14 mouse cellular contexts compared by ENCODE assay signal in genomic region chr19:6230411-6230810, GRCm38 (mm10). TPM values are rescaled to one million over a fixed set of nuclear protein-coding genes. Genes with fewer than 3 reads are reported as not detected.
A peak's percentile ranks its signal among the peaks of the same experiment; 100 is the strongest.
DNase-seq lines count a peak whose midpoint lies in the region.
"Had no signal": no experiment of that assay in that cellular context is flagged by ENCODE, and none has a peak within 500 bp of the region (broad histone marks: within the 10 kb centered on the region; RNA-seq: fewer than 3 reads in every experiment).

No protein-coding gene starts in this region.

- peak; percentile 43 for DNase-seq in gastrocnemius, adult 18-20 months (ENCODE audit: low spot score)
- no peak for DNase-seq in gastrocnemius, postnatal 4 days (ENCODE audit: low spot score in 2 of 2)
- peak; percentile 69 for DNase-seq in ovary, postnatal 36 days (ENCODE audit: low spot score)
- DNase-seq in ovary, postnatal 10 days (ENCODE audit: low spot score): no peak
- peak; percentile 64 for DNase-seq in cerebellum, adult 9-10 months
- DNase-seq in gastrocnemius, postnatal 25 days: peak; percentile 67
- no peak for DNase-seq in thymus, postnatal 36 days
- DNase-seq in urinary bladder, postnatal 25 days (ENCODE audit: low spot score): no peak
- DNase-seq: forebrain, postnatal 0 days; layer of hippocampus, postnatal 36 days; lung, adult 2 months; lung, postnatal 4 days had no signal

RNA-seq across cellular contexts. Expression of gene Gpha2, which starts 4.2 kb away (rescaled TPM):
- total RNA-seq in gastrocnemius, adult 18-20 months (2021): not detected
- total RNA-seq in gastrocnemius, postnatal 4 days (2021): not detected
- total RNA-seq in gastrocnemius, postnatal 25 days (2021): not detected
- total RNA-seq: forebrain, postnatal 0 days; granulocyte monocyte progenitor cell, adult 5-6 weeks; layer of hippocampus, postnatal 36 days had no signal

RNA-seq across cellular contexts. Expression of gene Ppp2r5b, which starts 5.3 kb away (rescaled TPM):
- total RNA-seq in gastrocnemius, adult 18-20 months (2021): 10 to 100 TPM; 34.9 to 38.2 TPM
- 10 to 100 TPM; 26.2 to 26.4 TPM for total RNA-seq in gastrocnemius, postnatal 4 days (2021)
- 10 to 100 TPM; 28.8 to 32.5 TPM for total RNA-seq in gastrocnemius, postnatal 25 days (2021)

RNA-seq across cellular contexts. Expression of gene Atg2a, which starts 11.1 kb away (rescaled TPM):
- total RNA-seq in gastrocnemius, adult 18-20 months (2021): 10 to 100 TPM; 16.7 to 20.0 TPM
- total RNA-seq in gastrocnemius, postnatal 4 days (2021): 10 to 100 TPM; 15.5 to 16.7 TPM
- total RNA-seq in gastrocnemius, postnatal 25 days (2021): 10 to 100 TPM; 15.3 to 16.7 TPM

RNA-seq across cellular contexts. Expression of gene Ehd1, which starts 46.1 kb away (rescaled TPM):
- total RNA-seq in gastrocnemius, adult 18-20 months (2021): 10 to 100 TPM; 30.2 to 40.3 TPM
- total RNA-seq in gastrocnemius, postnatal 4 days (2021): 10 to 100 TPM; 91.3 to 93.9 TPM
- total RNA-seq in gastrocnemius, postnatal 25 days (2021): 10 to 100 TPM; 33.1 to 34.3 TPM

RNA-seq across cellular contexts. Expression of gene Majin, which starts 46.2 kb away (rescaled TPM):
- not detected for total RNA-seq in gastrocnemius, adult 18-20 months (2021)
- not detected for total RNA-seq in gastrocnemius, postnatal 4 days (2021)
- total RNA-seq in gastrocnemius, postnatal 25 days (2021): not detected
- total RNA-seq: common myeloid progenitor, adult 5-6 weeks; forebrain, postnatal 0 days; granulocyte monocyte progenitor cell, adult 5-6 weeks; layer of hippocampus, postnatal 36 days had no signal

Comparison
In these comparisons a context has a peak if more than half of its experiments do, and no peak if none do; other contexts are left out.
1. DNase-seq: peak in gastrocnemius, adult 18-20 months (single experiment), ovary, postnatal 36 days (single experiment), cerebellum, adult 9-10 months (single experiment) and gastrocnemius, postnatal 25 days (single experiment); none in gastrocnemius, postnatal 4 days (0 of 2), ovary, postnatal 10 days (single experiment), thymus, postnatal 36 days (0 of 2) and urinary bladder, postnatal 25 days (single experiment).